ENCODE assay signal across 13 mouse cellular contexts in the genomic region with DNA sequence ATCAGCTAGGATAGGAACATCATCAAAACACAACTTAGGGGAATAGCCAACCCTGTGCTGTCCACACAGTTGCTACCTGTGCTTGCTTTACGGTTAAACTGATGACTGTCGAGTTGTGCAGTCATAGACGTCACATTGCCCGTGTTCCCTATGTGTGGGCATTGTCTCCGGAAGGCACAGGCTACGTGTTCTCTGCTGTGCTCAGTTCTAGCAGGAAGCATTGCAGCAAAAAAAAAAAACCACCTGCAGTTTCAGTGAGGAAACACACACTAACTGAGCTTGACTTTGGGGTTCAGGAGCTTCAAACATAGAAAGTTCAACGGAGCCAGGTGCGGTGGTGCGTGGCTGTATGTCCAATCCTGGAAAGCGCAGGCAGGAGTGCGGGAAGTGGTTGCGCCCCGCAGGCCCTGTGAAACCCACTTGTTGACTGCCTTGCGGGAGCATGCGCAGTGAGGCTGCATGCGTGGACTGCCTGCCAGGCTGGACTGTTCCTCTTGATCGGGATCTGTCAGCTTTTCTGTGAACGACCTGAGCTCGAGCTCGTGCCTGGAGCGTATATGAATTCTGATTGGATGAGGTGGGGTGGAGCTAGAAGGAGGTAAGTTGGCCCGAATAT.
A peak's percentile ranks its signal among the peaks of the same experiment; 100 is the strongest.
DNase-seq lines count a peak whose midpoint lies in the region; TF ChIP-seq lines count a peak whose summit lies in the region.
"Had no signal": no experiment of that assay in that cellular context is flagged by ENCODE, and none has a peak within 500 bp of the region (broad histone marks: within the 10 kb centered on the region; RNA-seq: fewer than 3 reads in every experiment).

No protein-coding gene starts in this region.

- no peaks in the 10 kb centered on the region for H3K27me3 ChIP-seq in heart, embryonic 10.5 days (ENCODE audit: insufficient read depth, poor library complexity, severe bottlenecking)
- no peaks in the 10 kb centered on the region for H3K27me3 ChIP-seq in small intestine, adult 2 months (ENCODE audit: control insufficient read depth, insufficient read depth, low read length)
- no peaks in the 10 kb centered on the region for H3K27me3 ChIP-seq in midbrain, embryonic 10.5 days (ENCODE audit: low read depth, poor library complexity, severe bottlenecking)
- H3K27me3 ChIP-seq: forebrain, embryonic 15.5 days; limb, embryonic 15.5 days; lung, embryonic 15.5 days had no signal

- H3K27ac ChIP-seq in heart, embryonic 10.5 days = no peak overlapping the region
- no peak overlapping the region for H3K27ac ChIP-seq in small intestine, adult 2 months (ENCODE audit: insufficient read depth, low read depth, low read length)
- H3K27ac ChIP-seq in midbrain, embryonic 10.5 days (replicated peaks) = no peak overlapping the region
- H3K27ac ChIP-seq: forebrain, embryonic 15.5 days; limb, embryonic 15.5 days; lung, embryonic 15.5 days had no signal

- no peak for TF ChIP-seq CTCF in small intestine, adult 2 months (IDR thresholded peaks at IDR 0.05; ENCODE audit: extremely low read depth, insufficient read length, insufficient replicate concordance, low read depth, low read length)

- TF ChIP-seq POLR2A in small intestine, adult 2 months (IDR thresholded peaks at IDR 0.05; ENCODE audit: low read depth, low read length) = no peak

- H3K4me3 ChIP-seq in heart, embryonic 10.5 days = no peak overlapping the region
- 0 out of 2 replicates have a peak overlapping the region, but pooled peaks have one; percentile 8 for H3K4me3 ChIP-seq in small intestine, adult 2 months (ENCODE audit: low read depth, low read length)
- no peak overlapping the region for H3K4me3 ChIP-seq in midbrain, embryonic 10.5 days
- H3K4me3 ChIP-seq: forebrain, embryonic 15.5 days; limb, embryonic 15.5 days; lung, embryonic 15.5 days had no signal

- H3K4me1 ChIP-seq in heart, embryonic 10.5 days = peaks cover 8% of the 10 kb centered on the region; the same call in 1 of the 2 replicates
- H3K4me1 ChIP-seq in small intestine, adult 2 months (ENCODE audit: control insufficient read depth, insufficient read depth, insufficient read length, low read length) = no peaks in the 10 kb centered on the region; the same call in 1 of the 2 replicates
- H3K4me1 ChIP-seq in midbrain, embryonic 10.5 days = peaks cover 11% of the 10 kb centered on the region
- H3K4me1 ChIP-seq: forebrain, embryonic 15.5 days had no signal

- 80% methylated on average over 22 of the region's 22 CpGs for WGBS in heart, embryonic 10.5 days
- WGBS in small intestine, adult 2 months = 85% methylated on average over 22 of the region's 22 CpGs
- 90% methylated on average over 22 of the region's 22 CpGs for WGBS in midbrain, embryonic 10.5 days

- no peaks in the 10 kb centered on the region for H3K36me3 ChIP-seq in heart, embryonic 10.5 days
- H3K36me3 ChIP-seq in small intestine, adult 2 months (ENCODE audit: control insufficient read depth, insufficient read depth, low read length) = no peaks in the 10 kb centered on the region
- no peaks in the 10 kb centered on the region for H3K36me3 ChIP-seq in midbrain, embryonic 10.5 days
- H3K36me3 ChIP-seq: forebrain, embryonic 15.5 days; limb, embryonic 15.5 days; lung, embryonic 15.5 days had no signal

- no peaks in the 10 kb centered on the region for H3K9me3 ChIP-seq in heart, embryonic 10.5 days
- H3K9me3 ChIP-seq in midbrain, embryonic 10.5 days (replicated peaks) = no peaks in the 10 kb centered on the region
- H3K9me3 ChIP-seq: forebrain, embryonic 15.5 days; limb, embryonic 15.5 days; lung, embryonic 15.5 days had no signal

- peak; percentile 61 for DNase-seq in heart, embryonic 10.5 days (ENCODE audit: low spot score)
- DNase-seq in heart, postnatal 4 days = no peak
- peak; percentile 30 for DNase-seq in CD4-positive helper T cell, adult 2 months (ENCODE audit: low read depth, low spot score)
- DNase-seq in T-cell, adult 2 months (ENCODE audit: low spot score) = peak; percentile 50
- no peak for DNase-seq in c-Kit-positive CD71-positive TER-119-positive erythroid progenitor cells, embryonic 14.5 days (ENCODE audit: low spot score)
- no peak for DNase-seq in layer of hippocampus, adult 18-20 months (ENCODE audit: low spot score in 2 of 2)
- no peak for DNase-seq in midbrain, embryonic 10.5 days (ENCODE audit: low spot score)
- DNase-seq: cerebellum, adult 11 months; gastrocnemius, postnatal 14 days had no signal

Comparison
In these comparisons a context has a peak if more than half of its experiments do, and no peak if none do; other contexts are left out.
1. DNase-seq: peak in heart, embryonic 10.5 days (single experiment), CD4-positive helper T cell, adult 2 months (single experiment) and T-cell, adult 2 months (single experiment); none in heart, postnatal 4 days (single experiment), c-Kit-positive CD71-positive TER-119-positive erythroid progenitor cells, embryonic 14.5 days (single experiment), layer of hippocampus, adult 18-20 months (0 of 2) and midbrain, embryonic 10.5 days (single experiment).